ENCODE assay signal across 37 mouse cellular contexts in genomic region chr2:85027281-85027680, GRCm38 (mm10). TPM values are rescaled to one million over a fixed set of nuclear protein-coding genes. Genes with fewer than 3 reads are reported as not detected.
DNase-seq lines count a peak whose midpoint lies in the region; ATAC-seq and TF ChIP-seq lines count a peak whose summit lies in the region.
"Had no signal": no experiment of that assay in that cellular context is flagged by ENCODE, and none has a peak within 500 bp of the region (broad histone marks: within the 10 kb centered on the region; RNA-seq: fewer than 3 reads in every experiment).

No protein-coding gene starts in this region.

- no peak for TF ChIP-seq POLR2A in bone marrow macrophage, adult 2 months (IDR thresholded peaks at IDR 0.05; ENCODE audit: borderline replicate concordance, low read depth, low read length)

- peak overlapping the region; percentile 6; the same call in 1 of the 2 replicates for H3K27ac ChIP-seq in bone marrow macrophage, adult 2 months (ENCODE audit: insufficient read depth, low read depth, low read length)
- H3K27ac ChIP-seq: embryonic facial prominence, embryonic 12.5 days; heart, embryonic 10.5 days; heart, embryonic 15.5 days; hindbrain, embryonic 12.5 days; hindbrain, postnatal 0 days; intestine, embryonic 15.5 days; layer of hippocampus, adult 2 months; limb, embryonic 10.5 days; limb, embryonic 15.5 days; liver, embryonic 15.5 days; neural tube, embryonic 15.5 days had no signal

- peak; percentile 55 for DNase-seq in 416B (ENCODE audit: low read depth)
- peak; percentile 33 to 34 for DNase-seq in B cell, adult 2 months
- DNase-seq in gastrocnemius, postnatal 25 days: no peak
- no peak for DNase-seq in cerebellum, adult 9-10 months
- no peak for DNase-seq in urinary bladder, postnatal 4 days (ENCODE audit: low spot score in 2 of 2)
- DNase-seq: adrenal gland, postnatal 25 days; cerebellum, adult 2 months; cerebellum, postnatal 36 days; embryo, embryonic 11 days; kidney, adult 2 months; kidney, postnatal 36 days; layer of hippocampus, postnatal 36 days; lung, postnatal 4 days; midbrain, embryonic 14.5 days; right cerebral cortex, adult 18-20 months had no signal

- ATAC-seq in megakaryocyte progenitor cell, adult 5-6 weeks (replicated peaks; ENCODE audit: poor library complexity): peak; percentile 75
- ATAC-seq: forebrain, embryonic 14.5 days; hindbrain, postnatal 0 days; intestine, embryonic 15.5 days had no signal

- no peak for TF ChIP-seq CTCF in bone marrow macrophage, adult 2 months (IDR thresholded peaks at IDR 0.05; ENCODE audit: low read depth, low read length)

- H3K4me1 ChIP-seq in bone marrow macrophage, adult 2 months (ENCODE audit: control insufficient read depth, insufficient read depth, low read length): peaks cover 7% of the 10 kb centered on the region
- H3K4me1 ChIP-seq: embryonic facial prominence, embryonic 12.5 days; heart, embryonic 10.5 days; heart, embryonic 15.5 days; hindbrain, embryonic 12.5 days; intestine, embryonic 15.5 days; limb, embryonic 10.5 days; limb, embryonic 15.5 days; neural tube, embryonic 15.5 days had no signal

- H3K4me3 ChIP-seq in bone marrow macrophage, adult 2 months (ENCODE audit: insufficient read depth, low read length): no peak overlapping the region
- H3K4me3 ChIP-seq: embryonic facial prominence, embryonic 12.5 days; heart, embryonic 10.5 days; heart, embryonic 15.5 days; hindbrain, embryonic 12.5 days; intestine, embryonic 15.5 days; layer of hippocampus, adult 2 months; limb, embryonic 10.5 days; limb, embryonic 15.5 days; liver, embryonic 15.5 days; neural tube, embryonic 15.5 days had no signal

RNA-seq across cellular contexts. Expression of gene Ssrp1, which starts 9.8 kb away (rescaled TPM):
- polyA plus RNA-seq in bone marrow macrophage, adult 2 months (2012; ENCODE audit: insufficient read depth, insufficient read length, missing spikeins): 96.1 and 96.7 TPM in 2 replicates
- 145 and 175 TPM in 2 replicates for total RNA-seq in megakaryocyte progenitor cell, adult 5-6 weeks (2015)
- 390 and 507 TPM in 2 replicates for total RNA-seq in megakaryocyte progenitor cell, adult 5-6 weeks (2017)
- 10 to 100 TPM; 25.5 to 28.3 TPM for total RNA-seq in gastrocnemius, postnatal 25 days (2021)

RNA-seq across cellular contexts. Expression of gene P2rx3, which starts 10.0 kb away (rescaled TPM):
- polyA plus RNA-seq in bone marrow macrophage, adult 2 months (2012; ENCODE audit: insufficient read depth, insufficient read length, missing spikeins): 0.42 TPM in 1 of 2 replicates, not detected in the other
- 1.5 and 2.5 TPM in 2 replicates for total RNA-seq in megakaryocyte progenitor cell, adult 5-6 weeks (2015)
- total RNA-seq in megakaryocyte progenitor cell, adult 5-6 weeks (2017): 0.46 TPM in 1 of 2 replicates, not detected in the other
- under 1 TPM; 0.40 to 0.43 TPM for total RNA-seq in gastrocnemius, postnatal 25 days (2021)

RNA-seq across cellular contexts. Expression of gene Tnks1bp1, which starts 20.5 kb away (rescaled TPM):
- polyA plus RNA-seq in bone marrow macrophage, adult 2 months (2012; ENCODE audit: insufficient read depth, insufficient read length, missing spikeins): 7.5 and 10.9 TPM in 2 replicates
- 0.59 and 0.85 TPM in 2 replicates for total RNA-seq in megakaryocyte progenitor cell, adult 5-6 weeks (2015)
- total RNA-seq in megakaryocyte progenitor cell, adult 5-6 weeks (2017): 1.6 and 4.7 TPM in 2 replicates
- total RNA-seq in gastrocnemius, postnatal 25 days (2021): 10 to 100 TPM; 26.0 to 29.1 TPM

RNA-seq across cellular contexts. Expression of gene Prg3, which starts 39.3 kb away (rescaled TPM):
- polyA plus RNA-seq in bone marrow macrophage, adult 2 months (2012; ENCODE audit: insufficient read depth, insufficient read length, missing spikeins): not detected in 2 replicates
- total RNA-seq in megakaryocyte progenitor cell, adult 5-6 weeks (2015): 8.4 and 12.8 TPM in 2 replicates
- total RNA-seq in megakaryocyte progenitor cell, adult 5-6 weeks (2017): 15.9 and 16.4 TPM in 2 replicates
- not detected for total RNA-seq in gastrocnemius, postnatal 25 days (2021)
- total RNA-seq: adrenal gland, adult 18-20 months; adrenal gland, postnatal 25 days; gastrocnemius, adult 18-20 months; heart, postnatal 25 days; hindbrain, postnatal 0 days; layer of hippocampus, adult 2 months; layer of hippocampus, postnatal 36 days had no signal
- polyA plus RNA-seq: cerebellum, adult 2 months; embryonic facial prominence, embryonic 12.5 days; forebrain, embryonic 14.5 days; gonadal fat pad, adult 2 months; heart, embryonic 15.5 days; hindbrain, embryonic 12.5 days; hindbrain, postnatal 0 days; intestine, embryonic 15.5 days; kidney, embryonic 16.5 days; limb, embryonic 15.5 days; lung, embryonic 16.5 days; midbrain, embryonic 14.5 days; neural tube, embryonic 15.5 days; stomach, embryonic 14.5 days; testis, adult 2 months had no signal

RNA-seq across cellular contexts. Expression of gene Prg2, which starts 47.0 kb away (rescaled TPM):
- polyA plus RNA-seq in bone marrow macrophage, adult 2 months (2012; ENCODE audit: insufficient read depth, insufficient read length, missing spikeins): not detected in 2 replicates
- total RNA-seq in megakaryocyte progenitor cell, adult 5-6 weeks (2015): 43.2 and 74.2 TPM in 2 replicates
- 135 and 270 TPM in 2 replicates for total RNA-seq in megakaryocyte progenitor cell, adult 5-6 weeks (2017)
- not detected for total RNA-seq in gastrocnemius, postnatal 25 days (2021)
- total RNA-seq: adrenal gland, adult 18-20 months; adrenal gland, postnatal 25 days; gastrocnemius, adult 18-20 months; heart, postnatal 25 days; hindbrain, postnatal 0 days; layer of hippocampus, adult 2 months; layer of hippocampus, postnatal 36 days had no signal
- polyA plus RNA-seq: forebrain, embryonic 14.5 days; hindbrain, postnatal 0 days; kidney, embryonic 16.5 days; lung, embryonic 16.5 days; midbrain, embryonic 14.5 days; stomach, embryonic 14.5 days; testis, adult 2 months had no signal

Comparison
In these comparisons a context has a peak if more than half of its experiments do, and no peak if none do; other contexts are left out.
1. DNase-seq: peak in 416B (single experiment) and B cell, adult 2 months (2 of 2); none in gastrocnemius, postnatal 25 days (single experiment), cerebellum, adult 9-10 months (single experiment) and urinary bladder, postnatal 4 days (0 of 2).
2. RNA of gene Ssrp1, which starts 9.8 kb away (total RNA-seq): 145 to 507 TPM in megakaryocyte progenitor cell, adult 5-6 weeks; 25.5 to 28.3 TPM in gastrocnemius, postnatal 25 days; every median in the first group is over 4 times any median in the second.
3. RNA of gene Tnks1bp1, which starts 20.5 kb away (total RNA-seq): 26.0 to 29.1 TPM in gastrocnemius, postnatal 25 days; 0.59 to 4.7 TPM in megakaryocyte progenitor cell, adult 5-6 weeks; every median in the first group is over 4 times any median in the second.